Mouse (Mus musculus): ENCODE data around the gene Hexa. TPM values are rescaled to one million over a fixed set of nuclear protein-coding genes. Genes with fewer than 3 reads are reported as not detected.

The Hexa gene
- polyA plus RNA-seq, 1 experiment from 2014 or later = 59.6 TPM

GRCm38 (mm10) chr9:59601661-59602060 is 62.3 kb downstream of the Hexa start:
- 74% methylated on average over 8 of the region's 8 CpGs for WGBS
- H3K27me3 ChIP-seq = peaks cover 43% of the 10 kb centered on the region

DNA sequence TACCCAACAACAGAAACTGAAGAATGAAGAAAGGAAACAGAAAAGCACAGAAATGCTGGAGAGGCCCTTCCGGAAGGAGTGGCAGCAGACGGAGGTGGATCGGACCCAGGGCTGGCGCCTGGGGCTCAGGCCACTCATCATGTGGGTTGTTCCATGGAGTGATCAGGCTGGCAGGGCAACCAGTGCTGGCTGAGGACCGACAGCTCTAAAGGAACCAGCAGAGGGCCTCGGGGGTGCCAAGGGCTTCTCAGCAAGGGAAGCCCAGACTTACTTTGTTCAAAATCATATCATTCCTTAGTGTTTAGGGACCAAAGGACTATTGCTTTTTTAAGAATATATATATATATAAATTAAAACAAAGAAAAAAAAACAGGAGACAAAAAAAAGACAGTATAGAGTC is 66.6 kb downstream of the Hexa start:
- no peak overlapping the region for H3K4me3 ChIP-seq
- 48% methylated on average over 6 of the region's 6 CpGs for WGBS
- H3K4me1 ChIP-seq (replicated peaks) = no peaks in the 10 kb centered on the region
- H3K27me3 ChIP-seq = peaks cover 42% of the 10 kb centered on the region
- H3K9me3 ChIP-seq (replicated peaks) = no peaks in the 10 kb centered on the region
- no peak overlapping the region for H3K9ac ChIP-seq
- no peak overlapping the region for H3K27ac ChIP-seq
- ATAC-seq (replicated peaks; ENCODE audit: insufficient number of reproducible peaks, insufficient read depth, low FRiP score, low read depth) = no peak
- no peaks in the 10 kb centered on the region for H3K36me3 ChIP-seq
- H3K4me2 ChIP-seq = no peak overlapping the region

More at GRCm38 (mm10) chr9:59601661-59602060, 62.3 kb downstream of the Hexa start:
- no peak for ATAC-seq (replicated peaks; ENCODE audit: insufficient number of reproducible peaks, insufficient read depth, low FRiP score, low read depth)
- no peaks in the 10 kb centered on the region for H3K9me3 ChIP-seq (replicated peaks)
- H3K9ac ChIP-seq = no peak overlapping the region
- no peak overlapping the region for H3K4me3 ChIP-seq
- H3K4me1 ChIP-seq (replicated peaks) = no peaks in the 10 kb centered on the region
- H3K27ac ChIP-seq = no peak overlapping the region
- H3K4me2 ChIP-seq = no peak overlapping the region
- no peaks in the 10 kb centered on the region for H3K36me3 ChIP-seq

- Histone ChIP-seq H3K27me3 (no peaks in the 10 kb centered on the region), H3K4me3 (no peak overlapping the region), H3K27ac (no peak overlapping the region), H3K36me3 (no peaks in the 10 kb centered on the region), H3K9ac (no peak overlapping the region), H3K4me2 (no peak overlapping the region), H3K9me3 (replicated peaks) (no peaks in the 10 kb centered on the region), H3K4me1 (replicated peaks) (no peaks in the 10 kb centered on the region)
- ATAC-seq (replicated peaks; ENCODE audit: insufficient number of reproducible peaks, insufficient read depth, low FRiP score, low read depth) = no peak
- WGBS = 82% methylated on average over 2 of the region's 2 CpGs
Measured at GRCm38 (mm10) chr9:59610950-59611349, 71.6 kb downstream of the Hexa start.

Other genes with a start within 250 kb of the Hexa start
- gene Adpgk, start 248.0 kb upstream of the Hexa start, polyA plus RNA-seq (2015; fragmentation: Nextera tagmentation; extraction: Ambion mirVana) = 17.8 and 24.3 TPM in 2 replicates
- 7.6 and 8.1 TPM in 2 replicates for gene Bbs4, start 186.0 kb upstream of the Hexa start, polyA plus RNA-seq (2015; fragmentation: Nextera tagmentation; extraction: Ambion mirVana)
- 12.1 and 16.3 TPM in 2 replicates for gene Arih1, start 52.9 kb upstream of the Hexa start, polyA plus RNA-seq (2015; fragmentation: Nextera tagmentation; extraction: Ambion mirVana)
- 0.13 and 0.19 TPM in 2 replicates for gene Tmem202, start 307 bp downstream of the Hexa start, polyA plus RNA-seq (2015; fragmentation: Nextera tagmentation; extraction: Ambion mirVana)
- 0.06 and 0.51 TPM in 2 replicates for gene Celf6, start 38.4 kb downstream of the Hexa start, polyA plus RNA-seq (2015; fragmentation: Nextera tagmentation; extraction: Ambion mirVana)
- gene Parp6, start 77.7 kb downstream of the Hexa start, polyA plus RNA-seq (2015; fragmentation: Nextera tagmentation; extraction: Ambion mirVana) = 14.0 and 24.3 TPM in 2 replicates
- 1,637 and 1,814 TPM in 2 replicates for gene Pkm, start 116.8 kb downstream of the Hexa start, polyA plus RNA-seq (2015; fragmentation: Nextera tagmentation; extraction: Ambion mirVana)
- gene Gramd2, start 140.6 kb downstream of the Hexa start, polyA plus RNA-seq (2015; fragmentation: Nextera tagmentation; extraction: Ambion mirVana) = 0.31 and 0.65 TPM in 2 replicates
- 10.5 and 10.6 TPM in 2 replicates for gene Senp8, start 211.2 kb downstream of the Hexa start, polyA plus RNA-seq (2015; fragmentation: Nextera tagmentation; extraction: Ambion mirVana)
- 7.7 and 9.1 TPM in 2 replicates for gene Myo9a, start 211.4 kb downstream of the Hexa start, polyA plus RNA-seq (2015; fragmentation: Nextera tagmentation; extraction: Ambion mirVana)